ENCODE assay signal across 25 mouse cellular contexts in genomic region chr2:30615869-30616268, GRCm38 (mm10). TPM values are rescaled to one million over a fixed set of nuclear protein-coding genes. Genes with fewer than 3 reads are reported as not detected.
DNase-seq lines count a peak whose midpoint lies in the region; ATAC-seq lines count a peak whose summit lies in the region.
"Had no signal": no experiment of that assay in that cellular context is flagged by ENCODE, and none has a peak within 500 bp of the region (broad histone marks: within the 10 kb centered on the region; RNA-seq: fewer than 3 reads in every experiment).

No protein-coding gene starts in this region.

- H3K4me2 ChIP-seq in midbrain, embryonic 11.5 days: no peak overlapping the region
- H3K4me2 ChIP-seq in limb, embryonic 12.5 days: no peak overlapping the region
- H3K4me2 ChIP-seq in midbrain, embryonic 16.5 days (ENCODE audit: low read length): no peak overlapping the region
- H3K4me2 ChIP-seq: heart, embryonic 11.5 days; hindbrain, embryonic 14.5 days; liver, embryonic 13.5 days had no signal

- no peaks in the 10 kb centered on the region for H3K36me3 ChIP-seq in heart, embryonic 10.5 days
- no peaks in the 10 kb centered on the region for H3K36me3 ChIP-seq in midbrain, embryonic 10.5 days
- no peaks in the 10 kb centered on the region for H3K36me3 ChIP-seq in midbrain, embryonic 11.5 days (ENCODE audit: control insufficient read depth, insufficient read depth, low read length)
- H3K36me3 ChIP-seq in limb, embryonic 12.5 days: no peaks in the 10 kb centered on the region
- no peaks in the 10 kb centered on the region for H3K36me3 ChIP-seq in midbrain, embryonic 16.5 days (ENCODE audit: control insufficient read depth, insufficient read depth, low read length)
- H3K36me3 ChIP-seq: liver, embryonic 13.5 days had no signal

- no peak overlapping the region for H3K9ac ChIP-seq in midbrain, embryonic 11.5 days (ENCODE audit: low read length)
- H3K9ac ChIP-seq in limb, embryonic 12.5 days (replicated peaks): no peak overlapping the region
- H3K9ac ChIP-seq in midbrain, embryonic 16.5 days (ENCODE audit: low read depth, low read length): no peak overlapping the region
- H3K9ac ChIP-seq: forebrain, postnatal 0 days; hindbrain, embryonic 14.5 days; liver, embryonic 13.5 days had no signal

- no peak for DNase-seq in heart, embryonic 10.5 days (ENCODE audit: low spot score)
- DNase-seq in heart, adult 18-20 months: no peak
- no peak for DNase-seq in midbrain, embryonic 10.5 days (ENCODE audit: low spot score)
- no peak for DNase-seq in midbrain, embryonic 11.5 days (ENCODE audit: low spot score, missing footprints)
- no peak for DNase-seq in cerebellum, postnatal 10 days
- DNase-seq: adrenal gland, postnatal 25 days; B cell, adult 2 months; cerebellum, adult 11-12 months; cerebellum, adult 9-11 months; forebrain, postnatal 0 days; heart, postnatal 36 days; kidney, adult 9 months; liver, embryonic 13.5 days; lung, adult 2 months; lung, postnatal 4 days; right cerebral cortex, postnatal 4 days; thymus, postnatal 4 days had no signal

- ATAC-seq in midbrain, embryonic 11.5 days (ENCODE audit: low FRiP score): no peak
- ATAC-seq in limb, embryonic 12.5 days (ENCODE audit: insufficient number of reproducible peaks, insufficient read depth, low FRiP score, low TSS enrichment, low read depth): no peak
- ATAC-seq in midbrain, embryonic 16.5 days: no peak
- ATAC-seq: forebrain, postnatal 0 days; intestine, postnatal 0 days had no signal

- peak overlapping the region; percentile 88; the same call in 1 of the 2 replicates for H3K27ac ChIP-seq in heart, embryonic 10.5 days
- peak overlapping the region; percentile 92 for H3K27ac ChIP-seq in midbrain, embryonic 10.5 days (replicated peaks)
- H3K27ac ChIP-seq in midbrain, embryonic 11.5 days (ENCODE audit: low read depth, low read length): no peak overlapping the region
- peak overlapping the region; percentile 35 for H3K27ac ChIP-seq in limb, embryonic 12.5 days
- peak overlapping the region; percentile 36; the same call in 1 of the 2 replicates for H3K27ac ChIP-seq in midbrain, embryonic 16.5 days (ENCODE audit: low read length)
- H3K27ac ChIP-seq: hindbrain, embryonic 14.5 days; liver, embryonic 13.5 days had no signal

- no peaks in the 10 kb centered on the region for H3K9me3 ChIP-seq in heart, embryonic 10.5 days
- H3K9me3 ChIP-seq in midbrain, embryonic 10.5 days (replicated peaks): peaks cover 4% of the 10 kb centered on the region; the same call in 1 of the 2 replicates
- H3K9me3 ChIP-seq in midbrain, embryonic 11.5 days (ENCODE audit: control insufficient read depth, low read length): no peaks in the 10 kb centered on the region
- no peaks in the 10 kb centered on the region for H3K9me3 ChIP-seq in limb, embryonic 12.5 days
- H3K9me3 ChIP-seq in midbrain, embryonic 16.5 days (replicated peaks; ENCODE audit: control insufficient read depth, low read length, poor library complexity, severe bottlenecking): no peaks in the 10 kb centered on the region
- H3K9me3 ChIP-seq: liver, embryonic 13.5 days had no signal

- no peaks in the 10 kb centered on the region for H3K27me3 ChIP-seq in heart, embryonic 10.5 days (ENCODE audit: insufficient read depth, poor library complexity, severe bottlenecking)
- no peaks in the 10 kb centered on the region for H3K27me3 ChIP-seq in midbrain, embryonic 10.5 days (ENCODE audit: low read depth, poor library complexity, severe bottlenecking)
- no peaks in the 10 kb centered on the region for H3K27me3 ChIP-seq in midbrain, embryonic 11.5 days (ENCODE audit: control insufficient read depth, insufficient read depth, low read length)
- no peaks in the 10 kb centered on the region for H3K27me3 ChIP-seq in limb, embryonic 12.5 days
- H3K27me3 ChIP-seq in midbrain, embryonic 16.5 days (ENCODE audit: control insufficient read depth, insufficient read depth, low read depth, low read length): no peaks in the 10 kb centered on the region

- no peak overlapping the region for H3K4me3 ChIP-seq in heart, embryonic 10.5 days
- H3K4me3 ChIP-seq in midbrain, embryonic 10.5 days: no peak overlapping the region
- H3K4me3 ChIP-seq in midbrain, embryonic 11.5 days (ENCODE audit: low read depth, low read length): no peak overlapping the region
- no peak overlapping the region for H3K4me3 ChIP-seq in limb, embryonic 12.5 days (replicated peaks)
- H3K4me3 ChIP-seq in midbrain, embryonic 16.5 days (ENCODE audit: low read depth, low read length): no peak overlapping the region
- H3K4me3 ChIP-seq: erythroblast, embryonic 14.5 days; liver, embryonic 13.5 days; megakaryocyte, embryonic 14.5 days had no signal

- H3K4me1 ChIP-seq in heart, embryonic 10.5 days: peaks cover 38% of the 10 kb centered on the region
- peaks cover 43% of the 10 kb centered on the region for H3K4me1 ChIP-seq in midbrain, embryonic 10.5 days
- peaks cover 15% of the 10 kb centered on the region for H3K4me1 ChIP-seq in midbrain, embryonic 11.5 days (ENCODE audit: control insufficient read depth, insufficient read depth, low read length)
- H3K4me1 ChIP-seq in limb, embryonic 12.5 days (replicated peaks): peaks cover 47% of the 10 kb centered on the region
- peaks cover 16% of the 10 kb centered on the region for H3K4me1 ChIP-seq in midbrain, embryonic 16.5 days (ENCODE audit: control insufficient read depth, insufficient read depth, low read length)

- WGBS in heart, embryonic 10.5 days: 84% methylated on average over 2 of the region's 2 CpGs
- 77% methylated on average over 2 of the region's 2 CpGs for WGBS in midbrain, embryonic 10.5 days
- 92% methylated on average over 2 of the region's 2 CpGs for WGBS in midbrain, embryonic 11.5 days
- 83% methylated on average over 2 of the region's 2 CpGs for WGBS in limb, embryonic 12.5 days
- WGBS in midbrain, embryonic 16.5 days: 86% methylated on average over 2 of the region's 2 CpGs

RNA-seq across cellular contexts. Expression of gene Cstad, which starts 21.0 kb away (rescaled TPM):
- polyA plus RNA-seq in heart, embryonic 10.5 days (2016; fragmentation: Nextera tagmentation; extraction: Ambion mirVana): 1.2 and 1.4 TPM in 2 replicates
- total RNA-seq in heart, adult 18-20 months (2021): 1 to 10 TPM in 1 of 2 experiments, under 1 TPM in 1; 0.57 to 1.2 TPM
- 0.20 and 0.34 TPM in 2 replicates for polyA plus RNA-seq in midbrain, embryonic 10.5 days (2016; fragmentation: Nextera tagmentation; extraction: Ambion mirVana)
- 0.21 and 0.74 TPM in 2 replicates for polyA plus RNA-seq in midbrain, embryonic 11.5 days (2014; fragmentation: Nextera tagmentation; extraction: Ambion mirVana)
- 0.63 and 1.7 TPM in 2 replicates for polyA plus RNA-seq in limb, embryonic 12.5 days (2016; fragmentation: Nextera tagmentation; extraction: Ambion mirVana)
- polyA plus RNA-seq in midbrain, embryonic 16.5 days (2015; fragmentation: Nextera tagmentation; extraction: Ambion mirVana): 0.62 TPM in 2 replicates
- total RNA-seq: common myeloid progenitor, adult 5-6 weeks had no signal
- polyA plus RNA-seq: erythroblast, embryonic 14.5 days had no signal
